In genomic region chr2:11172831-11173414, GRCm38 (mm10) we compare ENCODE assay signal across 8 mouse cellular contexts. TPM values are rescaled to one million over a fixed set of nuclear protein-coding genes. Genes with fewer than 3 reads are reported as not detected.
DNase-seq lines count a peak whose midpoint lies in the region; ATAC-seq and TF ChIP-seq lines count a peak whose summit lies in the region.

No protein-coding gene starts in this region.

- H3K4me1 ChIP-seq in hindbrain, embryonic 16.5 days (ENCODE audit: control insufficient read depth, insufficient read depth, low read depth, low read length) = peaks cover 7% of the 10 kb centered on the region
- peaks cover 3% of the 10 kb centered on the region; the same call in 1 of the 2 replicates for H3K4me1 ChIP-seq in liver, postnatal 0 days (ENCODE audit: insufficient read depth)

- H3K4me2 ChIP-seq in hindbrain, embryonic 16.5 days (ENCODE audit: low read length) = peak overlapping the region; percentile 69
- peak overlapping the region; percentile 80 for H3K4me2 ChIP-seq in liver, postnatal 0 days (ENCODE audit: low read depth, low read length)

- peak overlapping the region; percentile 77; the same call in 1 of the 2 replicates for H3K27ac ChIP-seq in hindbrain, embryonic 16.5 days (ENCODE audit: low read depth, low read length)
- H3K27ac ChIP-seq in liver, postnatal 0 days (ENCODE audit: low read depth) = 0 out of 2 replicates have a peak overlapping the region, but pooled peaks have one; percentile 1

- DNase-seq in embryo, embryonic 10 days (ENCODE audit: low spot score) = peak; percentile 11
- DNase-seq in embryo, embryonic 9.5 days (ENCODE audit: extremely low spot score) = no peak
- peak; percentile 7 for DNase-seq in right cerebral cortex, adult 18-20 months
- DNase-seq in right cerebral cortex, postnatal 25 days = no peak
- DNase-seq in liver, postnatal 0 days = no peak
- peak; percentile 36 for DNase-seq in telencephalon, adult 2 months (ENCODE audit: low read depth, low spot score)
- no peak for DNase-seq in spleen, postnatal 14 days (ENCODE audit: low spot score in 2 of 2)

- H3K9ac ChIP-seq in hindbrain, embryonic 16.5 days (ENCODE audit: low read depth, low read length) = peak overlapping the region; percentile 41; the same call in 1 of the 2 replicates
- peak overlapping the region; percentile 19 for H3K9ac ChIP-seq in liver, postnatal 0 days (replicated peaks)

- TF ChIP-seq CTCF in liver, postnatal 0 days (IDR thresholded peaks at IDR 0.05; ENCODE audit: low read depth) = no peak

- WGBS in hindbrain, embryonic 16.5 days = 9% methylated on average over 9 of the region's 9 CpGs
- WGBS in liver, postnatal 0 days (ENCODE audit: insufficient replicate concordance) = 12% methylated on average over 9 of the region's 9 CpGs

- peak overlapping the region; percentile 71 for H3K4me3 ChIP-seq in hindbrain, embryonic 16.5 days (ENCODE audit: low read length)
- H3K4me3 ChIP-seq in liver, postnatal 0 days (ENCODE audit: low read depth, low read length) = peak overlapping the region; percentile 46

- H3K36me3 ChIP-seq in hindbrain, embryonic 16.5 days (ENCODE audit: control insufficient read depth, insufficient read depth, low read length) = no peaks in the 10 kb centered on the region
- no peaks in the 10 kb centered on the region for H3K36me3 ChIP-seq in liver, postnatal 0 days (replicated peaks; ENCODE audit: insufficient read depth, low read length)

- peak; percentile 56; the same call in 1 of the 2 replicates for ATAC-seq in hindbrain, embryonic 16.5 days
- ATAC-seq in liver, postnatal 0 days = peak; percentile 66

- no peaks in the 10 kb centered on the region for H3K9me3 ChIP-seq in hindbrain, embryonic 16.5 days (ENCODE audit: control insufficient read depth, low read length)
- H3K9me3 ChIP-seq in liver, postnatal 0 days (ENCODE audit: low read length) = no peaks in the 10 kb centered on the region

- TF ChIP-seq EP300 in liver, postnatal 0 days (IDR thresholded peaks at IDR 0.05; ENCODE audit: low read depth) = no peak

- H3K27me3 ChIP-seq in hindbrain, embryonic 16.5 days (replicated peaks; ENCODE audit: control insufficient read depth, insufficient read depth, low read length) = no peaks in the 10 kb centered on the region; the same call in 1 of the 2 replicates
- no peaks in the 10 kb centered on the region; the same call in 1 of the 2 replicates for H3K27me3 ChIP-seq in liver, postnatal 0 days (ENCODE audit: insufficient read depth, low read length)

RNA-seq across cellular contexts. Expression of gene Prkcq, which starts 1.0 kb away (rescaled TPM):
- polyA plus RNA-seq in hindbrain, embryonic 16.5 days (2015; fragmentation: Nextera tagmentation; extraction: Ambion mirVana) = 20.1 and 20.8 TPM in 2 replicates
- polyA plus RNA-seq in liver, postnatal 0 days (2015; fragmentation: Nextera tagmentation; extraction: Ambion mirVana) = 2.5 and 3.1 TPM in 2 replicates

Comparison
In these comparisons a context has a peak if more than half of its experiments do, and no peak if none do; other contexts are left out.
1. DNase-seq: peak in embryo, embryonic 10 days (single experiment), right cerebral cortex, adult 18-20 months (single experiment) and telencephalon, adult 2 months (single experiment); none in embryo, embryonic 9.5 days (single experiment), right cerebral cortex, postnatal 25 days (single experiment), liver, postnatal 0 days (single experiment) and spleen, postnatal 14 days (0 of 2).